Comparison of ENCODE assay signal across 8 mouse cellular contexts in the genomic region with DNA sequence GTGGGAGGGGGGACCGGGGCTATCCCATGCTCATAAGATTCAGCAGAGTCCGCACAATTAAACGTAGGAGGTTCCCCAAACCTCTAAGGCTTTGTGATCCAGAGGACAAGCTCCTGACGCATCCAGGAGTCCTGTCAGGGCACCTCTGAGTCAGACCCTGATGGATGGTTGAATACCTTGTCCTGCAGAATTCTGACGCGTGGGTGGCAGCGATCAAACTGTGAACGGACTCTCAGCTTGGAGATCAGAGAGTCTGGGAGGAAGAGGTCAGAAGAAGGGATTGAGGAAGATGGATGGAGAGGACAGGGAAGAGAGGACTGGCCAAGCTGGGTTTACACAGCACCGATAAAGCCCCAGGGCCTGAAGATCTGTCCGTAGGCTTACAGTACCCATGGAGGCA. TPM values are rescaled to one million over a fixed set of nuclear protein-coding genes. Genes with fewer than 3 reads are reported as not detected.
A peak's percentile ranks its signal among the peaks of the same experiment; 100 is the strongest.
DNase-seq lines count a peak whose midpoint lies in the region; ATAC-seq lines count a peak whose summit lies in the region.

No protein-coding gene starts in this region.

- peak overlapping the region; percentile 66 for H3K4me2 ChIP-seq in liver, embryonic 11.5 days
- H3K4me2 ChIP-seq in limb, embryonic 11.5 days (ENCODE audit: low read depth, severe bottlenecking): peak overlapping the region; percentile 45
- 0 out of 2 replicates have a peak overlapping the region, but pooled peaks have one; percentile 8 for H3K4me2 ChIP-seq in neural tube, embryonic 14.5 days (ENCODE audit: low read depth, low read length)

- peak overlapping the region; percentile 37 for H3K4me3 ChIP-seq in liver, embryonic 11.5 days (ENCODE audit: low read depth, low read length)
- no peak overlapping the region; the same call in 1 of the 2 replicates for H3K4me3 ChIP-seq in limb, embryonic 11.5 days (ENCODE audit: low read depth, low read length)
- no peak overlapping the region for H3K4me3 ChIP-seq in neural tube, embryonic 14.5 days (ENCODE audit: low read depth, low read length)

- no peak for ATAC-seq in liver, embryonic 11.5 days (replicated peaks; ENCODE audit: low FRiP score)
- no peak for ATAC-seq in limb, embryonic 11.5 days (ENCODE audit: insufficient number of reproducible peaks, low FRiP score, low TSS enrichment, low read depth)
- ATAC-seq in neural tube, embryonic 14.5 days (ENCODE audit: low read depth): no peak

- peak; percentile 64 to 79 for DNase-seq in adrenal gland, adult (ENCODE audit: inconsistent age in 2 of 2, low spot score in 1 of 2)
- no peak for DNase-seq in adrenal gland, postnatal 10 days
- DNase-seq in liver, embryonic 11.5 days (ENCODE audit: low spot score): no peak
- no peak for DNase-seq in liver
- no peak for DNase-seq in limb, embryonic 11.5 days (ENCODE audit: low spot score)
- DNase-seq in right cerebral cortex, postnatal 14 days: no peak
- no peak for DNase-seq in thymus, postnatal 25 days

- peaks cover 31% of the 10 kb centered on the region for H3K27me3 ChIP-seq in liver, embryonic 11.5 days (replicated peaks; ENCODE audit: control insufficient read depth, insufficient read depth, low read length)
- 0 out of 2 replicates have a peak, but pooled peaks cover 3% of the 10 kb centered on the region for H3K27me3 ChIP-seq in limb, embryonic 11.5 days (ENCODE audit: control insufficient read depth, insufficient read depth, low read length)
- no peaks in the 10 kb centered on the region for H3K27me3 ChIP-seq in neural tube, embryonic 14.5 days (ENCODE audit: control insufficient read depth, insufficient read depth, low read length)

- peaks cover 8% of the 10 kb centered on the region for H3K4me1 ChIP-seq in liver, embryonic 11.5 days (replicated peaks; ENCODE audit: control insufficient read depth, insufficient read depth, low read length)
- peaks cover 5% of the 10 kb centered on the region; the same call in 1 of the 2 replicates for H3K4me1 ChIP-seq in limb, embryonic 11.5 days (ENCODE audit: control insufficient read depth, insufficient read depth, low read length)
- no peaks in the 10 kb centered on the region for H3K4me1 ChIP-seq in neural tube, embryonic 14.5 days (ENCODE audit: control insufficient read depth, insufficient read depth, low read length)

- H3K27ac ChIP-seq in liver, embryonic 11.5 days (ENCODE audit: low read depth, low read length): no peak overlapping the region
- H3K27ac ChIP-seq in limb, embryonic 11.5 days (replicated peaks; ENCODE audit: low read depth, low read length): no peak overlapping the region
- H3K27ac ChIP-seq in neural tube, embryonic 14.5 days (ENCODE audit: low read depth, low read length): no peak overlapping the region

- H3K9ac ChIP-seq in liver, embryonic 11.5 days (ENCODE audit: low read depth, low read length): no peak overlapping the region
- no peak overlapping the region for H3K9ac ChIP-seq in limb, embryonic 11.5 days (ENCODE audit: low read length)
- H3K9ac ChIP-seq in neural tube, embryonic 14.5 days (replicated peaks; ENCODE audit: low read depth, low read length): no peak overlapping the region; the same call in 1 of the 2 replicates

- 31% methylated on average over 10 of the region's 10 CpGs for WGBS in liver, embryonic 11.5 days
- 32% methylated on average over 10 of the region's 10 CpGs for WGBS in limb, embryonic 11.5 days
- WGBS in neural tube, embryonic 14.5 days: 47% methylated on average over 10 of the region's 10 CpGs

- no peaks in the 10 kb centered on the region for H3K36me3 ChIP-seq in liver, embryonic 11.5 days (ENCODE audit: control insufficient read depth, insufficient read depth, low read length)
- no peaks in the 10 kb centered on the region for H3K36me3 ChIP-seq in limb, embryonic 11.5 days (ENCODE audit: control insufficient read depth, insufficient read depth, low read length)
- H3K36me3 ChIP-seq in neural tube, embryonic 14.5 days (ENCODE audit: control insufficient read depth, insufficient read depth, low read length): no peaks in the 10 kb centered on the region

- no peaks in the 10 kb centered on the region for H3K9me3 ChIP-seq in liver, embryonic 11.5 days (ENCODE audit: control insufficient read depth, low read length)
- no peaks in the 10 kb centered on the region for H3K9me3 ChIP-seq in limb, embryonic 11.5 days (ENCODE audit: control insufficient read depth, low read length)
- H3K9me3 ChIP-seq in neural tube, embryonic 14.5 days (ENCODE audit: control insufficient read depth, low read length): no peaks in the 10 kb centered on the region

RNA-seq across cellular contexts. Expression of gene Vsig10, which starts 5.0 kb away (rescaled TPM):
- total RNA-seq in adrenal gland, postnatal 10 days (2021): 10 to 100 TPM; 23.4 to 26.0 TPM
- 1.4 and 2.2 TPM in 2 replicates for polyA plus RNA-seq in liver, embryonic 11.5 days (2014; fragmentation: Nextera tagmentation; extraction: Ambion mirVana)
- 2.1 and 2.7 TPM in 2 replicates for polyA plus RNA-seq in limb, embryonic 11.5 days (2014; fragmentation: Nextera tagmentation; extraction: Ambion mirVana)
- 1.1 and 1.2 TPM in 2 replicates for polyA plus RNA-seq in neural tube, embryonic 14.5 days (2014; fragmentation: Nextera tagmentation; extraction: Ambion mirVana)

RNA-seq across cellular contexts. Expression of gene Pebp1, which starts 26.5 kb away (rescaled TPM):
- 100 to 1,000 TPM; 763 to 803 TPM for total RNA-seq in adrenal gland, postnatal 10 days (2021)
- 572 and 580 TPM in 2 replicates for polyA plus RNA-seq in liver, embryonic 11.5 days (2014; fragmentation: Nextera tagmentation; extraction: Ambion mirVana)
- polyA plus RNA-seq in limb, embryonic 11.5 days (2014; fragmentation: Nextera tagmentation; extraction: Ambion mirVana): 838 and 884 TPM in 2 replicates
- polyA plus RNA-seq in neural tube, embryonic 14.5 days (2014; fragmentation: Nextera tagmentation; extraction: Ambion mirVana): 1,002 and 1,074 TPM in 2 replicates

RNA-seq across cellular contexts. Expression of gene Wsb2, which starts 43.2 kb away (rescaled TPM):
- total RNA-seq in adrenal gland, postnatal 10 days (2021): 10 to 100 TPM; 92.8 to 97.5 TPM
- polyA plus RNA-seq in liver, embryonic 11.5 days (2014; fragmentation: Nextera tagmentation; extraction: Ambion mirVana): 36.3 and 45.8 TPM in 2 replicates
- 38.7 and 43.0 TPM in 2 replicates for polyA plus RNA-seq in limb, embryonic 11.5 days (2014; fragmentation: Nextera tagmentation; extraction: Ambion mirVana)
- 281 and 293 TPM in 2 replicates for polyA plus RNA-seq in neural tube, embryonic 14.5 days (2014; fragmentation: Nextera tagmentation; extraction: Ambion mirVana)

Comparison
In these comparisons a context has a peak if more than half of its experiments do, and no peak if none do; other contexts are left out.
1. DNase-seq: peak in adrenal gland, adult (2 of 2); none in adrenal gland, postnatal 10 days (single experiment), liver, embryonic 11.5 days (single experiment), liver (single experiment), limb, embryonic 11.5 days (single experiment), right cerebral cortex, postnatal 14 days (single experiment) and thymus, postnatal 25 days (single experiment).
2. H3K4me2 ChIP-seq: peak in every context shown above with its lines; median percentile 66 in liver, embryonic 11.5 days; 45 in limb, embryonic 11.5 days; 8 in neural tube, embryonic 14.5 days.